Mouse (Mus musculus): ENCODE measurements at regions not wholly inside any gene's neighbourhood (a gene's known extent, or its start where the extent isn't known, plus 50 kb on each side); places are given as distances from the start of the nearest gene placed in this dataset.

DNA sequence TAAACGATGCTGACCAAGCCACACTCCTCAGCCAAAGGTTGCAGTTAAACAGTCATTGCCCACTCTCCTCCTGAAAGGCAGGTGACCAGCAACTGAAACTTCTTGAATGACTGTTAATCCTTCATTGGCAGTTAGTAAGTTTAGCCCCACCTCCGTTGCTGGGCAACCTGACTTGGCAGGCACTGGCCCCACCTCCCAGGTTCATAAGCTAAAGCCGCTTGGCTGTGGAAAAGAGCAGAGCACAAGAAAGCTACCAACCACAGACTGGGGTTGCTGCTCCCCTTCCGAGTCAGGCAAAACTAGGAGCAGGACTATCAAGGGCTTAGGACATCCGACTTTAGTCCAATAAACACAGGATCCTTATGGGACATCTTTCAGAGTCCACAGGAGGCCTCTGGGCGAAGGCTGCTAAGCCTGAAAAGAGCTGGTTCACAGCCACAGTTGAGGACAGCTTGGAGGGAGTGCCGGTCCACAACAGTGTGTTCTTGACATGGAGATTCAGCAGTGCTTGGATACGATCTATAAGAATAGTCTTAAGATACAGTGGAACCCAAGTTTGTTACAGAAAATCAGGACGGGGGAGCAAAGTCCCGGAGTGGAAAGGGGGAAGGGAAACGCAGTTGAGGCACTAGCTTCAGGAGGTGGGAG, 67.7 kb upstream of the Kcnma1 start:
- peak; percentile 74 for DNase-seq

DNA sequence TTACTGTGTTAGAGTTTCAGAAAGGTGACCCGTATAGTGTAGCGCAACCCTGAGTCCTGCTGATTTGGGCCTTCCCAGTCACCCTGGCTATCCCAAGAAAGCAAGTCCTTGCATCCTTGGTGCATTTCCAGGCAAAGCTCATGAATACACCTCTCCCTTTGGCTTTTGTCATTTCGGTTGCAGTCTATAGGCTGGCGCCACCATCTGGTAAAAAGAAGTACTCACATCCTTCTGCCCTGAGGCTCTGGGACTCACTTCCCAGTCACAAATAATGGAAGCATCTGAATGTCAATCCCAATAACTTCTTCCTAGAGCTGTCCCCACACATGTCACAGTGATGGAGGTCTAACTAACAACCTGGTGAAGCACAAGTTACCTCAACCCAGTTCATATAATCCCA, 54.4 kb upstream of the Kcnma1 start:
- DNase-seq, result peak; percentile 51

DNA sequence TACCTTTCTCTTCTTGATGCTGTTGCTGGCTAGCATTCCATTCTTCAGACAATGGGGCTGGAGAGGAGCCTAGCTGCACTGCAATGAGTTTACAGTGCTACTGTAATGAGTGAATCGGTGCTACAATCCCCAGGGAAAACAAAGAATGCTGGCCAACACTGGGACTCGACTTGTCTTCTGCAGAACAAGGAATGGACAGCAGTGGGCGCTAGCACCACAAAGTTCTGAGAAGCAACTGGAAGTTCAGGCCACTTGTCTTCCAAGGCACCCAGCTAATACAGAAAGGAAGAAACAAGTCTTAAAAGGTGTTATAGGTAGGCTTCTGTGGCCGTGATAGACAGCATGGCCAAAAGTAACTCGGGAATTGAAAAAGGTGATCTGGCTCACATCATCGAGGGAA, 53.4 kb upstream of the Kcnma1 start:
- peak; percentile 77 for DNase-seq

DNA sequence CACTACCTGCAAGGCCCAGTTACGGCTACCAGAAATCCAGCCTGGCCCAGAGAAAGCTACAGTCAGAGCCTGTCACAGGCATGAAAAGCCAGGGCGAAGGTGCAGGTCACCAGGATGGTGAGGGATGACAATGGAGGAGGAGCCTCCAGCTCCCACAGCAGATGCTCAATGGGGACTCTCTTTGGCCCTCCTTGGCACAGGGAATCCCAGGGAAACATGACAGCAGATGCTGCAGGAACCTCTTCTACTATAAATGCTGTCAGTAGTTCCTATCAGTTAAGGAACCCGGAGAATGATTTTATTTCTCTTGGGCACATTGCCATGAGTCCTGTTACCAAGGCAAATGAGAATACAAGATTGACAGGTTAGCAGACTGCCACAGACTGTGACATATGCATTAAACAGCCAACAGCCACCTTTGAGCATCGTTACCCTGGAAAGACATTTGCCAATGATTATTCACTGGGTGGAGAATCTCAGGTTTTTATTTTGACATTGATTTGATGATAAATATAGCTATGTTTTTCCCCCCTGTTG, 51.0 kb upstream of the Kcnma1 start:
- DNase-seq, result no peak

Data from retina, postnatal 1 day (tissue).